23 mouse cellular contexts compared by ENCODE assay signal in the genomic region with DNA sequence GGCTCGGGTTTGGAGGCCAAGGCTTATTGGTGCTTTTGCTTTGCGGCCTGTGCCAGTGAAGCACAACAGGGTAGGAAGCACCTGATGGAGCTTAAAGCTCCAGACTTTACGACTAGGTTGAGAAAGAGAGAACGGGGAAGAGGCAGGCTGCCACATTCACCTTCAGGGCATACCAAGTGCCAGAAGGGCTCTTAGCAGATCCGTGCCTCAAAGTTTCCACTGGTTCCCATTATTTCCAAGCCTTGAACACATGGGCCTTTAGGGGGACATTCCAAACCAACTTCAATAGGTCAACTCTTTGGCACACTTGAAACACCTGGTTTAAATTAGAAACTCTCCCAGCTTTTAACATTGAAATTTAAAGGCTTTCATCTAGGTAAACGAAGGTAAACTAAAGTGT.
DNase-seq lines count a peak whose midpoint lies in the region; ATAC-seq and TF ChIP-seq lines count a peak whose summit lies in the region.
"Had no signal": no experiment of that assay in that cellular context is flagged by ENCODE, and none has a peak within 500 bp of the region (broad histone marks: within the 10 kb centered on the region; RNA-seq: fewer than 3 reads in every experiment).

No protein-coding gene starts in this region.

- H3K27ac ChIP-seq in spleen, adult 2 months (ENCODE audit: insufficient read depth, low read length), result 0 out of 2 replicates have a peak overlapping the region, but pooled peaks have one; percentile 19
- no peak overlapping the region for H3K27ac ChIP-seq in limb, embryonic 14.5 days (replicated peaks; ENCODE audit: low read depth, low read length)
- H3K27ac ChIP-seq: forebrain, embryonic 10.5 days; forebrain, embryonic 13.5 days; heart, adult 2 months; heart, embryonic 10.5 days; heart, embryonic 13.5 days; hindbrain, embryonic 12.5 days; hindbrain, embryonic 15.5 days had no signal

- peaks cover 23% of the 10 kb centered on the region for H3K4me1 ChIP-seq in spleen, adult 2 months (ENCODE audit: control insufficient read depth, insufficient read depth, insufficient read length)
- peaks cover 7% of the 10 kb centered on the region; the same call in 1 of the 2 replicates for H3K4me1 ChIP-seq in limb, embryonic 14.5 days (ENCODE audit: control insufficient read depth, insufficient read depth, low read length)
- H3K4me1 ChIP-seq: forebrain, embryonic 13.5 days; heart, embryonic 10.5 days; heart, embryonic 13.5 days; hindbrain, embryonic 12.5 days; hindbrain, embryonic 15.5 days had no signal

- peak; percentile 25 for DNase-seq in heart, adult 11 months
- DNase-seq in heart, postnatal 14 days, result no peak
- no peak for DNase-seq in spleen, adult 2 months (ENCODE audit: low read depth in 1 of 2, low spot score in 2 of 2)
- DNase-seq in spleen, postnatal 14 days (ENCODE audit: low spot score in 2 of 2), result no peak
- DNase-seq in limb, embryonic 14.5 days (ENCODE audit: low spot score), result peak; percentile 50
- no peak for DNase-seq in urinary bladder, postnatal 25 days (ENCODE audit: low spot score)
- no peak for DNase-seq in retina, postnatal 1 day
- DNase-seq in left cerebral cortex, adult 11 months (ENCODE audit: low spot score), result no peak
- DNase-seq: adrenal gland, adult 2 months; adrenal gland, postnatal 14 days; cerebellum, adult 11 months; cerebellum, adult 2 months; cerebellum, adult 9-11 months; cerebellum, postnatal 25 days; gastrocnemius, postnatal 25 days; heart, adult 2 months had no signal

- WGBS in spleen, adult 2 months, result 78% methylated on average over 6 of the region's 6 CpGs
- WGBS in limb, embryonic 14.5 days, result 32% methylated on average over 6 of the region's 6 CpGs

- H3K36me3 ChIP-seq in spleen, adult 2 months (ENCODE audit: control insufficient read depth, insufficient read depth, low read length), result no peaks in the 10 kb centered on the region
- H3K36me3 ChIP-seq in limb, embryonic 14.5 days (ENCODE audit: control insufficient read depth, insufficient read depth, low read length), result no peaks in the 10 kb centered on the region
- H3K36me3 ChIP-seq: forebrain, embryonic 10.5 days; heart, embryonic 10.5 days; heart, embryonic 13.5 days; hindbrain, embryonic 12.5 days; hindbrain, embryonic 15.5 days had no signal

- TF ChIP-seq POLR2A in spleen, adult 2 months (IDR thresholded peaks at IDR 0.05; ENCODE audit: low read depth, low read length), result no peak
- no peak for TF ChIP-seq POLR2A in limb, embryonic 14.5 days (IDR thresholded peaks at IDR 0.05; ENCODE audit: borderline replicate concordance, extremely low read depth, insufficient read depth, insufficient read length)

- H3K9me3 ChIP-seq in limb, embryonic 14.5 days (ENCODE audit: control insufficient read depth, low read length), result no peaks in the 10 kb centered on the region
- H3K9me3 ChIP-seq: forebrain, embryonic 10.5 days; forebrain, embryonic 13.5 days; heart, embryonic 10.5 days; heart, embryonic 13.5 days; hindbrain, embryonic 12.5 days; hindbrain, embryonic 15.5 days had no signal

- H3K4me2 ChIP-seq in limb, embryonic 14.5 days (replicated peaks; ENCODE audit: low read depth, low read length, severe bottlenecking), result no peak overlapping the region
- H3K4me2 ChIP-seq: forebrain, embryonic 13.5 days; heart, embryonic 13.5 days; hindbrain, embryonic 12.5 days; hindbrain, embryonic 15.5 days had no signal

- ATAC-seq in limb, embryonic 14.5 days (ENCODE audit: low FRiP score, low read depth), result no peak; the same call in 1 of the 2 replicates
- ATAC-seq: forebrain, embryonic 13.5 days; forebrain, embryonic 16.5 days had no signal

- intact Hi-C loops in heart, postnatal 14 days (cut with DNase I), result no loop called here

- H3K9ac ChIP-seq in limb, embryonic 14.5 days (ENCODE audit: low read depth, low read length, severe bottlenecking), result no peak overlapping the region
- H3K9ac ChIP-seq: forebrain, embryonic 13.5 days; heart, embryonic 13.5 days; hindbrain, embryonic 12.5 days; hindbrain, embryonic 15.5 days had no signal

- H3K27me3 ChIP-seq in spleen, adult 2 months (ENCODE audit: control insufficient read depth, insufficient read depth, low read length), result no peaks in the 10 kb centered on the region
- no peaks in the 10 kb centered on the region for H3K27me3 ChIP-seq in limb, embryonic 14.5 days (ENCODE audit: control insufficient read depth, insufficient read depth, low read length)
- H3K27me3 ChIP-seq: forebrain, embryonic 13.5 days; heart, embryonic 13.5 days; hindbrain, embryonic 12.5 days; hindbrain, embryonic 15.5 days had no signal

- no peak for TF ChIP-seq CTCF in spleen, adult 2 months (IDR thresholded peaks at IDR 0.05; ENCODE audit: extremely low read depth, insufficient read depth, insufficient read length, insufficient replicate concordance)

- H3K4me3 ChIP-seq in spleen, adult 2 months (ENCODE audit: extremely low read depth, insufficient read depth, insufficient read length), result no peak overlapping the region
- H3K4me3 ChIP-seq in limb, embryonic 14.5 days (replicated peaks; ENCODE audit: low read length), result no peak overlapping the region
- H3K4me3 ChIP-seq: forebrain, embryonic 10.5 days; forebrain, embryonic 13.5 days; heart, adult 2 months; heart, embryonic 10.5 days; heart, embryonic 13.5 days; hindbrain, embryonic 12.5 days; hindbrain, embryonic 15.5 days had no signal

Comparison
In these comparisons a context has a peak if more than half of its experiments do, and no peak if none do; other contexts are left out.
1. DNase-seq: peak in heart, adult 11 months (single experiment) and limb, embryonic 14.5 days (single experiment); none in heart, postnatal 14 days (0 of 2), spleen, adult 2 months (0 of 2), spleen, postnatal 14 days (0 of 2), urinary bladder, postnatal 25 days (single experiment), retina, postnatal 1 day (single experiment) and left cerebral cortex, adult 11 months (single experiment).